In the genomic region with DNA sequence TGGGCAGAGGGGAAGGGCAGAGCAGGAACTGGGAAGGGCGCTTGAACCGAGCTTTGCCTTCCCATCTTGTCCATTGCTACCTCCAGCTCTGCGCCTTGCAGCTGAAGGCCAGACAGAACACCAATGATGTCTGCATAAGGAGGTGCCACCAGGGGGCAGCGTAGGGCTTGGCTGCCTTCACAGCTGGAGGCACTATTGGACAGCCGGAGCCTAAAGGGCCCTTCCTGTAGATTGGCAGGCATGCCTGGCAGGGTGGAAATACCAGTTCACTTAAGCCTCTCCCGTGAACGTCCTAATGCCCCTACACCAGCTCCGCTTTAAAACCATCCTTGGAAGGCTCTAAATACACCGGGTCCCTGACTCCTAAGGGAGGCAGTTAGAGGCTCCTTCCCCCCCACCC, we compare ENCODE assay signal across 8 mouse cellular contexts. TPM values are rescaled to one million over a fixed set of nuclear protein-coding genes. Genes with fewer than 3 reads are reported as not detected.
DNase-seq lines count a peak whose midpoint lies in the region; ATAC-seq and TF ChIP-seq lines count a peak whose summit lies in the region.

No protein-coding gene starts in this region.

- 0 out of 2 replicates have a peak overlapping the region, but pooled peaks have one; percentile 7 for H3K27ac ChIP-seq in embryonic facial prominence, embryonic 15.5 days (replicated peaks)
- peak overlapping the region; percentile 62; the same call in 1 of the 2 replicates for H3K27ac ChIP-seq in heart, embryonic 10.5 days
- H3K27ac ChIP-seq in kidney, embryonic 14.5 days (ENCODE audit: low read depth, low read length), result no peak overlapping the region; the same call in 1 of the 2 replicates
- H3K27ac ChIP-seq in limb, embryonic 15.5 days, result no peak overlapping the region
- H3K27ac ChIP-seq in midbrain, postnatal 0 days (ENCODE audit: low read depth, low read length), result peak overlapping the region; percentile 38; the same call in 1 of the 2 replicates

- peaks cover 26% of the 10 kb centered on the region for H3K27me3 ChIP-seq in embryonic facial prominence, embryonic 15.5 days
- peaks cover 40% of the 10 kb centered on the region for H3K27me3 ChIP-seq in heart, embryonic 10.5 days (ENCODE audit: insufficient read depth, poor library complexity, severe bottlenecking)
- peaks cover 13% of the 10 kb centered on the region for H3K27me3 ChIP-seq in kidney, embryonic 14.5 days (ENCODE audit: control insufficient read depth, insufficient read depth, low read length)
- peaks cover 36% of the 10 kb centered on the region for H3K27me3 ChIP-seq in limb, embryonic 15.5 days
- H3K27me3 ChIP-seq in midbrain, postnatal 0 days (ENCODE audit: insufficient read depth, low read length), result no peaks in the 10 kb centered on the region

- H3K4me1 ChIP-seq in embryonic facial prominence, embryonic 15.5 days, result peaks cover 55% of the 10 kb centered on the region
- peaks cover 54% of the 10 kb centered on the region for H3K4me1 ChIP-seq in heart, embryonic 10.5 days
- peaks cover 27% of the 10 kb centered on the region for H3K4me1 ChIP-seq in kidney, embryonic 14.5 days (ENCODE audit: control insufficient read depth, insufficient read depth, low read length)
- peaks cover 53% of the 10 kb centered on the region for H3K4me1 ChIP-seq in limb, embryonic 15.5 days
- H3K4me1 ChIP-seq in midbrain, postnatal 0 days (ENCODE audit: insufficient read depth, low read length), result peaks cover 28% of the 10 kb centered on the region; the same call in 1 of the 2 replicates

- no peaks in the 10 kb centered on the region for H3K9me3 ChIP-seq in embryonic facial prominence, embryonic 15.5 days (replicated peaks)
- H3K9me3 ChIP-seq in heart, embryonic 10.5 days, result no peaks in the 10 kb centered on the region
- H3K9me3 ChIP-seq in kidney, embryonic 14.5 days (ENCODE audit: control insufficient read depth, low read length), result no peaks in the 10 kb centered on the region
- no peaks in the 10 kb centered on the region for H3K9me3 ChIP-seq in limb, embryonic 15.5 days
- no peaks in the 10 kb centered on the region for H3K9me3 ChIP-seq in midbrain, postnatal 0 days (ENCODE audit: low read length)

- H3K9ac ChIP-seq in embryonic facial prominence, embryonic 15.5 days, result no peak overlapping the region
- H3K9ac ChIP-seq in kidney, embryonic 14.5 days (ENCODE audit: low read depth, low read length), result no peak overlapping the region
- H3K9ac ChIP-seq in limb, embryonic 15.5 days, result no peak overlapping the region
- no peak overlapping the region for H3K9ac ChIP-seq in midbrain, postnatal 0 days (replicated peaks; ENCODE audit: low read length, poor library complexity, severe bottlenecking)

- peak overlapping the region; percentile 92 for H3K4me2 ChIP-seq in embryonic facial prominence, embryonic 15.5 days (replicated peaks)
- peak overlapping the region; percentile 78; the same call in 1 of the 2 replicates for H3K4me2 ChIP-seq in kidney, embryonic 14.5 days (replicated peaks; ENCODE audit: low read depth, low read length)
- H3K4me2 ChIP-seq in limb, embryonic 15.5 days, result peak overlapping the region; percentile 93; the same call in 1 of the 2 replicates
- 0 out of 2 replicates have a peak overlapping the region, but pooled peaks have one; percentile 9 for H3K4me2 ChIP-seq in midbrain, postnatal 0 days (ENCODE audit: low read depth, low read length, poor library complexity, severe bottlenecking)

- H3K4me3 ChIP-seq in embryonic facial prominence, embryonic 15.5 days (replicated peaks), result no peak overlapping the region
- peak overlapping the region; percentile 63 for H3K4me3 ChIP-seq in heart, embryonic 10.5 days
- H3K4me3 ChIP-seq in kidney, embryonic 14.5 days (ENCODE audit: low read length), result no peak overlapping the region; the same call in 1 of the 2 replicates
- 0 out of 2 replicates have a peak overlapping the region, but pooled peaks have one; percentile 43 for H3K4me3 ChIP-seq in limb, embryonic 15.5 days
- no peak overlapping the region for H3K4me3 ChIP-seq in midbrain, postnatal 0 days (ENCODE audit: low read depth, low read length)

- no peak for ATAC-seq in embryonic facial prominence, embryonic 15.5 days (ENCODE audit: insufficient number of reproducible peaks, low FRiP score, low TSS enrichment, low read depth)
- ATAC-seq in kidney, embryonic 14.5 days (ENCODE audit: low FRiP score, low TSS enrichment), result no peak
- no peak for ATAC-seq in limb, embryonic 15.5 days (ENCODE audit: insufficient number of reproducible peaks, low FRiP score, low TSS enrichment, low read depth)
- ATAC-seq in midbrain, postnatal 0 days (ENCODE audit: low FRiP score), result no peak

- TF ChIP-seq CTCF in midbrain, postnatal 0 days (IDR thresholded peaks at IDR 0.05), result peak; percentile 92

- no peaks in the 10 kb centered on the region for H3K36me3 ChIP-seq in embryonic facial prominence, embryonic 15.5 days
- peaks cover 11% of the 10 kb centered on the region for H3K36me3 ChIP-seq in heart, embryonic 10.5 days
- H3K36me3 ChIP-seq in kidney, embryonic 14.5 days (ENCODE audit: control insufficient read depth, insufficient read depth, low read length), result no peaks in the 10 kb centered on the region
- no peaks in the 10 kb centered on the region for H3K36me3 ChIP-seq in limb, embryonic 15.5 days
- peaks cover 8% of the 10 kb centered on the region for H3K36me3 ChIP-seq in midbrain, postnatal 0 days (ENCODE audit: insufficient read depth, low read length)

- 12% methylated on average over 9 of the region's 9 CpGs for WGBS in embryonic facial prominence, embryonic 15.5 days
- 7% methylated on average over 9 of the region's 9 CpGs for WGBS in heart, embryonic 10.5 days
- WGBS in kidney, embryonic 14.5 days, result 14% methylated on average over 9 of the region's 9 CpGs
- 11% methylated on average over 9 of the region's 9 CpGs for WGBS in limb, embryonic 15.5 days
- 10% methylated on average over 9 of the region's 9 CpGs for WGBS in midbrain, postnatal 0 days

- peak; percentile 96 for DNase-seq in 416B (ENCODE audit: low read depth)
- DNase-seq in adrenal gland, postnatal 4 days (ENCODE audit: low spot score in 2 of 2), result peak; percentile 75 to 89
- DNase-seq in heart, embryonic 10.5 days (ENCODE audit: low spot score), result peak; percentile 96
- peak; percentile 91 for DNase-seq in midbrain, postnatal 0 days (ENCODE audit: low spot score)
- peak; percentile 96 to 98 for DNase-seq in spleen, postnatal 10 days (ENCODE audit: low spot score in 2 of 2)

RNA-seq across cellular contexts. Expression of gene Pitpnm1, which starts 0.7 kb away (rescaled TPM):
- total RNA-seq in adrenal gland, postnatal 4 days (2021), result 10 to 100 TPM; 51.6 to 65.0 TPM
- 9.7 and 10.8 TPM in 2 replicates for polyA plus RNA-seq in embryonic facial prominence, embryonic 15.5 days (2015; fragmentation: Nextera tagmentation; extraction: Ambion mirVana)
- polyA plus RNA-seq in heart, embryonic 10.5 days (2016; fragmentation: Nextera tagmentation; extraction: Ambion mirVana), result 14.3 and 21.2 TPM in 2 replicates
- 14.0 and 15.8 TPM in 2 replicates for polyA plus RNA-seq in kidney, embryonic 14.5 days (2014; fragmentation: Nextera tagmentation; extraction: Ambion mirVana)
- 5.6 and 6.2 TPM in 2 replicates for polyA plus RNA-seq in limb, embryonic 15.5 days (2015; fragmentation: Nextera tagmentation; extraction: Ambion mirVana)
- total RNA-seq in midbrain, postnatal 0 days (2014; rRNA removed), result 162 and 187 TPM in 2 replicates
- 127 and 134 TPM in 2 replicates for polyA plus RNA-seq in midbrain, postnatal 0 days (2015; fragmentation: Nextera tagmentation; extraction: Ambion mirVana)

RNA-seq across cellular contexts. Expression of gene Cdk2ap2, which starts 2.1 kb away (rescaled TPM):
- total RNA-seq in adrenal gland, postnatal 4 days (2021), result 10 to 100 TPM; 45.8 to 47.3 TPM
- polyA plus RNA-seq in embryonic facial prominence, embryonic 15.5 days (2015; fragmentation: Nextera tagmentation; extraction: Ambion mirVana), result 84.6 and 92.8 TPM in 2 replicates
- 67.9 and 86.0 TPM in 2 replicates for polyA plus RNA-seq in heart, embryonic 10.5 days (2016; fragmentation: Nextera tagmentation; extraction: Ambion mirVana)
- 116 and 121 TPM in 2 replicates for polyA plus RNA-seq in kidney, embryonic 14.5 days (2014; fragmentation: Nextera tagmentation; extraction: Ambion mirVana)
- polyA plus RNA-seq in limb, embryonic 15.5 days (2015; fragmentation: Nextera tagmentation; extraction: Ambion mirVana), result 82.7 and 85.6 TPM in 2 replicates
- 37.4 and 45.6 TPM in 2 replicates for total RNA-seq in midbrain, postnatal 0 days (2014; rRNA removed)
- polyA plus RNA-seq in midbrain, postnatal 0 days (2015; fragmentation: Nextera tagmentation; extraction: Ambion mirVana), result 60.5 and 64.2 TPM in 2 replicates

RNA-seq across cellular contexts. Expression of gene Cabp2, which starts 17.7 kb away (rescaled TPM):
- 1 to 10 TPM in 1 of 2 experiments, not detected in 1; 1.2 TPM for total RNA-seq in adrenal gland, postnatal 4 days (2021)
- polyA plus RNA-seq in embryonic facial prominence, embryonic 15.5 days (2015; fragmentation: Nextera tagmentation; extraction: Ambion mirVana), result not detected in 2 replicates
- polyA plus RNA-seq in heart, embryonic 10.5 days (2016; fragmentation: Nextera tagmentation; extraction: Ambion mirVana), result not detected in 2 replicates
- not detected in 2 replicates for polyA plus RNA-seq in kidney, embryonic 14.5 days (2014; fragmentation: Nextera tagmentation; extraction: Ambion mirVana)
- polyA plus RNA-seq in limb, embryonic 15.5 days (2015; fragmentation: Nextera tagmentation; extraction: Ambion mirVana), result not detected in 2 replicates
- not detected in 2 replicates for total RNA-seq in midbrain, postnatal 0 days (2014; rRNA removed)
- not detected in 2 replicates for polyA plus RNA-seq in midbrain, postnatal 0 days (2015; fragmentation: Nextera tagmentation; extraction: Ambion mirVana)

RNA-seq across cellular contexts. Expression of gene Aip, which starts 26.6 kb away (rescaled TPM):
- total RNA-seq in adrenal gland, postnatal 4 days (2021), result 10 to 100 TPM; 86.1 to 88.5 TPM
- 98.5 and 100 TPM in 2 replicates for polyA plus RNA-seq in embryonic facial prominence, embryonic 15.5 days (2015; fragmentation: Nextera tagmentation; extraction: Ambion mirVana)
- 89.7 and 93.8 TPM in 2 replicates for polyA plus RNA-seq in heart, embryonic 10.5 days (2016; fragmentation: Nextera tagmentation; extraction: Ambion mirVana)
- polyA plus RNA-seq in kidney, embryonic 14.5 days (2014; fragmentation: Nextera tagmentation; extraction: Ambion mirVana), result 92.0 and 97.5 TPM in 2 replicates
- 95.5 and 97.7 TPM in 2 replicates for polyA plus RNA-seq in limb, embryonic 15.5 days (2015; fragmentation: Nextera tagmentation; extraction: Ambion mirVana)
- total RNA-seq in midbrain, postnatal 0 days (2014; rRNA removed), result 29.8 and 49.9 TPM in 2 replicates
- polyA plus RNA-seq in midbrain, postnatal 0 days (2015; fragmentation: Nextera tagmentation; extraction: Ambion mirVana), result 87.7 and 97.6 TPM in 2 replicates

RNA-seq across cellular contexts. Expression of gene Gstp3, which starts 39.7 kb away (rescaled TPM):
- 10 to 100 TPM in 1 of 2 experiments, 1 to 10 TPM in 1; 1.9 to 37.5 TPM for total RNA-seq in adrenal gland, postnatal 4 days (2021)
- polyA plus RNA-seq in embryonic facial prominence, embryonic 15.5 days (2015; fragmentation: Nextera tagmentation; extraction: Ambion mirVana), result 0.41 and 0.77 TPM in 2 replicates
- 0.37 TPM in 1 of 2 replicates, not detected in the other for polyA plus RNA-seq in heart, embryonic 10.5 days (2016; fragmentation: Nextera tagmentation; extraction: Ambion mirVana)
- polyA plus RNA-seq in kidney, embryonic 14.5 days (2014; fragmentation: Nextera tagmentation; extraction: Ambion mirVana), result 0.34 TPM in 1 of 2 replicates, not detected in the other
- 0.46 and 0.65 TPM in 2 replicates for polyA plus RNA-seq in limb, embryonic 15.5 days (2015; fragmentation: Nextera tagmentation; extraction: Ambion mirVana)
- total RNA-seq in midbrain, postnatal 0 days (2014; rRNA removed), result not detected in 2 replicates
- polyA plus RNA-seq in midbrain, postnatal 0 days (2015; fragmentation: Nextera tagmentation; extraction: Ambion mirVana), result not detected in 2 replicates

Comparison
In these comparisons a context has a peak if more than half of its experiments do, and no peak if none do; other contexts are left out.
1. H3K27ac ChIP-seq: peak in embryonic facial prominence, embryonic 15.5 days (single experiment), heart, embryonic 10.5 days (single experiment) and midbrain, postnatal 0 days (single experiment); none in kidney, embryonic 14.5 days (single experiment) and limb, embryonic 15.5 days (single experiment).
2. H3K4me2 ChIP-seq: peak in every context shown above with its lines; median percentile 93 in limb, embryonic 15.5 days; 92 in embryonic facial prominence, embryonic 15.5 days; 78 in kidney, embryonic 14.5 days; 9 in midbrain, postnatal 0 days.
3. H3K4me3 ChIP-seq: peak in heart, embryonic 10.5 days (single experiment) and limb, embryonic 15.5 days (single experiment); none in embryonic facial prominence, embryonic 15.5 days (single experiment), kidney, embryonic 14.5 days (single experiment) and midbrain, postnatal 0 days (single experiment).
4. Peak in every context shown above with its lines, with median percentiles within 50 percentile points of each other: DNase-seq.